Mouse (Mus musculus) inflammation-experienced regulatory T-cells, adult 6 months (primary cell): ENCODE data around the gene B4galt5. TPM values are rescaled to one million over a fixed set of nuclear protein-coding genes. Genes with fewer than 3 reads are reported as not detected.

Source experiments
- ATAC-seq: one replicate; pipeline ENCODE4 v1.8.0; 2017
- polyA plus RNA-seq, 3 experiments: library from polyadenylated mRNA; unstranded; fragments of 100-300 nt; shearing (Covaris generic); gene quantifications; one replicate each; pipeline ENCODE4 v1.2.1; 2017

Gene B4galt5
- polyA plus RNA-seq, 3 experiments from 2014 or later = 5.1 to 16.7 (median 5.2) TPM

- ATAC-seq = no peak
Observed at GRCm38 (mm10) chr2:167302031-167302430, 47.0 kb downstream of the B4galt5 start.

- ATAC-seq = no peak
Observed at GRCm38 (mm10) chr2:167301601-167302000, 47.4 kb downstream of the B4galt5 start.

- ATAC-seq = no peak
Observed at GRCm38 (mm10) chr2:167300943-167301497, 48.0 kb downstream of the B4galt5 start.

- ATAC-seq = no peak
Observed at GRCm38 (mm10) chr2:167299861-167300667, 48.9 kb downstream of the B4galt5 start.

- no peak for ATAC-seq
Observed at GRCm38 (mm10) chr2:167298729-167299705, 50.0 kb downstream of the B4galt5 start.

GRCm38 (mm10) chr2:167297985-167298384 is 51.0 kb downstream of the B4galt5 start:
- no peak for ATAC-seq

- no peak for ATAC-seq
Observed at GRCm38 (mm10) chr2:167294926-167295325, 54.1 kb downstream of the B4galt5 start.

GRCm38 (mm10) chr2:167294216-167294615 is 54.8 kb downstream of the B4galt5 start:
- no peak for ATAC-seq

- ATAC-seq = no peak
Observed at GRCm38 (mm10) chr2:167293289-167294085, 55.5 kb downstream of the B4galt5 start.

- ATAC-seq = no peak
Observed at GRCm38 (mm10) chr2:167292854-167293253, 56.1 kb downstream of the B4galt5 start.

- ATAC-seq = no peak
Observed at GRCm38 (mm10) chr2:167292151-167292591, 56.8 kb downstream of the B4galt5 start.

- ATAC-seq = no peak
Observed at GRCm38 (mm10) chr2:167291656-167292055, 57.3 kb downstream of the B4galt5 start.

GRCm38 (mm10) chr2:167281461-167281860 is 67.5 kb downstream of the B4galt5 start:
- no peak for ATAC-seq

GRCm38 (mm10) chr2:167280986-167281310 is 68.0 kb downstream of the B4galt5 start:
- no peak for ATAC-seq

GRCm38 (mm10) chr2:167280090-167280985 is 68.6 kb downstream of the B4galt5 start:
- ATAC-seq = no peak

GRCm38 (mm10) chr2:167278751-167279526 is 70.0 kb downstream of the B4galt5 start:
- ATAC-seq = peak; percentile 35

- ATAC-seq = no peak
Observed at GRCm38 (mm10) chr2:167278011-167278410, 71.0 kb downstream of the B4galt5 start.

- no peak for ATAC-seq
Observed at GRCm38 (mm10) chr2:167277026-167277425, 72.0 kb downstream of the B4galt5 start.

- ATAC-seq = no peak
Observed at GRCm38 (mm10) chr2:167275856-167276255, 73.1 kb downstream of the B4galt5 start.
